Comparison of ENCODE assay signal across 8 mouse cellular contexts in the genomic region with DNA sequence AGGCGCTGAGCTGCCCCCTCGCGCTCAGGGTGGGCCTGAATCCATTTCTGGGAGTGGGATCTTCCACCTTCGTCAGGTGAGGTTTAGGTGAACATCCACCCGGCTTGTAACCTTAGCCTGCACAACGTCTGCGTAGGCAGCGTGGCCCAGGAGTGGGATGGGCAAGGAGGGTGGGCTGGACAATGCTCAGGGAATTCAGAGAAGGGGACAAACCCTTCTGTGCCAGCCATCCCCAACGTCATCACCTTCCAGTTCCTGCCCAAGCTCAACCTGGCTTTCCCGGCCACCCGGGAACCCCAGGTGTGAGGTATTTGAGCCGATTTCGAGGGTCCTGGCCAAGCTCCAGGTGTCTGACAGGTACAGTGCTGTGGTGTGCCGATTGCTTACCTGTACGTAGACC. TPM values are rescaled to one million over a fixed set of nuclear protein-coding genes. Genes with fewer than 3 reads are reported as not detected.
DNase-seq lines count a peak whose midpoint lies in the region; ATAC-seq and TF ChIP-seq lines count a peak whose summit lies in the region.

No protein-coding gene starts in this region.

- H3K9me3 ChIP-seq in forebrain, embryonic 14.5 days (replicated peaks; ENCODE audit: control insufficient read depth, low read length) = no peaks in the 10 kb centered on the region
- no peaks in the 10 kb centered on the region for H3K9me3 ChIP-seq in liver, embryonic 16.5 days (replicated peaks; ENCODE audit: control insufficient read depth, low read length)

- TF ChIP-seq CTCF in left cerebral cortex, adult 2 months (IDR thresholded peaks at IDR 0.05) = no peak

- H3K9ac ChIP-seq in forebrain, embryonic 14.5 days (ENCODE audit: low read length) = peak overlapping the region; percentile 90
- H3K9ac ChIP-seq in liver, embryonic 16.5 days (ENCODE audit: low read depth, low read length) = peak overlapping the region; percentile 85

- intact Hi-C loops in left cerebral cortex, adult 2 months (cut with DNase I) = no loop called here

- no peaks in the 10 kb centered on the region for H3K27me3 ChIP-seq in forebrain, embryonic 14.5 days (replicated peaks; ENCODE audit: control insufficient read depth, insufficient read depth, low read length)
- no peaks in the 10 kb centered on the region for H3K27me3 ChIP-seq in liver, embryonic 16.5 days (ENCODE audit: control insufficient read depth, insufficient read depth, low read depth, low read length)

- peaks cover 41% of the 10 kb centered on the region for H3K36me3 ChIP-seq in forebrain, embryonic 14.5 days (ENCODE audit: control insufficient read depth, insufficient read depth, low read length)
- peaks cover 22% of the 10 kb centered on the region for H3K36me3 ChIP-seq in liver, embryonic 16.5 days (ENCODE audit: control insufficient read depth, insufficient read depth)

- H3K4me2 ChIP-seq in forebrain, embryonic 14.5 days (ENCODE audit: low read length) = peak overlapping the region; percentile 96
- peak overlapping the region; percentile 95 for H3K4me2 ChIP-seq in liver, embryonic 16.5 days (ENCODE audit: low read depth, low read length)

- peaks cover 8% of the 10 kb centered on the region for H3K4me1 ChIP-seq in forebrain, embryonic 14.5 days (ENCODE audit: control insufficient read depth, insufficient read depth, low read length)
- peaks cover 19% of the 10 kb centered on the region for H3K4me1 ChIP-seq in liver, embryonic 16.5 days (ENCODE audit: control insufficient read depth, low read depth, low read length)

- peak; percentile 30 for ATAC-seq in forebrain, embryonic 14.5 days
- ATAC-seq in liver, embryonic 16.5 days (ENCODE audit: low read depth) = peak; percentile 2; the same call in 1 of the 2 replicates

- peak overlapping the region; percentile 91 for H3K27ac ChIP-seq in left cerebral cortex, adult 2 months
- peak overlapping the region; percentile 78 for H3K27ac ChIP-seq in forebrain, embryonic 14.5 days (ENCODE audit: low read depth, low read length)
- peak overlapping the region; percentile 76 for H3K27ac ChIP-seq in liver, embryonic 16.5 days (ENCODE audit: low read length)

- peak overlapping the region; percentile 73 for H3K4me3 ChIP-seq in left cerebral cortex, adult 2 months
- peak overlapping the region; percentile 86 for H3K4me3 ChIP-seq in forebrain, embryonic 14.5 days (ENCODE audit: low read depth, low read length)
- H3K4me3 ChIP-seq in liver, embryonic 16.5 days (ENCODE audit: low read depth, low read length) = peak overlapping the region; percentile 84

- WGBS in forebrain, embryonic 14.5 days = 7% methylated on average over 15 of the region's 15 CpGs
- 4% methylated on average over 15 of the region's 15 CpGs for WGBS in liver, embryonic 16.5 days (ENCODE audit: insufficient replicate concordance)

- no peak for DNase-seq in left cerebral cortex, adult 2 months (ENCODE audit: extremely low spot score in 1 of 2, low spot score in 2 of 2)
- DNase-seq in left cerebral cortex, adult 9 months (ENCODE audit: low spot score in 2 of 2) = no peak
- DNase-seq in cerebellum, adult 11-12 months = peak; percentile 71
- DNase-seq in forebrain, embryonic 14.5 days (ENCODE audit: low spot score) = no peak
- no peak for DNase-seq in frontal cortex, adult 2 months (ENCODE audit: extremely low spot score in 1 of 2, low spot score in 1 of 2)
- DNase-seq in adipocyte (ENCODE audit: low spot score) = no peak
- no peak for DNase-seq in spleen, postnatal 10 days (ENCODE audit: low spot score in 2 of 2)

RNA-seq across cellular contexts. Expression of gene Hyou1, which starts 0.6 kb away (rescaled TPM):
- 100 to 1,000 TPM; 127 to 139 TPM for total RNA-seq in left cerebral cortex, adult 2 months (2021)
- polyA plus RNA-seq in forebrain, embryonic 14.5 days (2014; fragmentation: Nextera tagmentation; extraction: Ambion mirVana) = 17.8 and 27.2 TPM in 2 replicates
- 14.3 and 14.5 TPM in 2 replicates for polyA plus RNA-seq in liver, embryonic 16.5 days (2015; fragmentation: Nextera tagmentation; extraction: Ambion mirVana)
- 51.3 and 54.5 TPM in 2 replicates for polyA plus RNA-seq in frontal cortex, adult 2 months (2012; rRNA removed)

RNA-seq across cellular contexts. Expression of gene Slc37a4, which starts 16.8 kb away (rescaled TPM):
- total RNA-seq in left cerebral cortex, adult 2 months (2021) = 10 to 100 TPM; 25.3 to 28.4 TPM
- polyA plus RNA-seq in forebrain, embryonic 14.5 days (2014; fragmentation: Nextera tagmentation; extraction: Ambion mirVana) = 39.5 and 42.0 TPM in 2 replicates
- 65.1 and 81.4 TPM in 2 replicates for polyA plus RNA-seq in liver, embryonic 16.5 days (2015; fragmentation: Nextera tagmentation; extraction: Ambion mirVana)
- polyA plus RNA-seq in frontal cortex, adult 2 months (2012; rRNA removed) = 43.3 and 46.9 TPM in 2 replicates

RNA-seq across cellular contexts. Expression of gene Vps11, which starts 18.4 kb away (rescaled TPM):
- total RNA-seq in left cerebral cortex, adult 2 months (2021) = 10 to 100 TPM; 52.1 to 53.1 TPM
- polyA plus RNA-seq in forebrain, embryonic 14.5 days (2014; fragmentation: Nextera tagmentation; extraction: Ambion mirVana) = 33.3 and 33.8 TPM in 2 replicates
- 14.3 and 14.4 TPM in 2 replicates for polyA plus RNA-seq in liver, embryonic 16.5 days (2015; fragmentation: Nextera tagmentation; extraction: Ambion mirVana)
- polyA plus RNA-seq in frontal cortex, adult 2 months (2012; rRNA removed) = 44.1 and 47.2 TPM in 2 replicates

RNA-seq across cellular contexts. Expression of gene Rps25, which starts 27.1 kb away (rescaled TPM):
- total RNA-seq in left cerebral cortex, adult 2 months (2021) = 100 to 1,000 TPM; 644 to 664 TPM
- polyA plus RNA-seq in forebrain, embryonic 14.5 days (2014; fragmentation: Nextera tagmentation; extraction: Ambion mirVana) = 1,391 and 1,749 TPM in 2 replicates
- 791 and 928 TPM in 2 replicates for polyA plus RNA-seq in liver, embryonic 16.5 days (2015; fragmentation: Nextera tagmentation; extraction: Ambion mirVana)
- polyA plus RNA-seq in frontal cortex, adult 2 months (2012; rRNA removed) = 510 and 649 TPM in 2 replicates

RNA-seq across cellular contexts. Expression of gene Trappc4, which starts 27.5 kb away (rescaled TPM):
- 10 to 100 TPM; 66.8 to 70.2 TPM for total RNA-seq in left cerebral cortex, adult 2 months (2021)
- polyA plus RNA-seq in forebrain, embryonic 14.5 days (2014; fragmentation: Nextera tagmentation; extraction: Ambion mirVana) = 327 and 347 TPM in 2 replicates
- 42.8 and 46.3 TPM in 2 replicates for polyA plus RNA-seq in liver, embryonic 16.5 days (2015; fragmentation: Nextera tagmentation; extraction: Ambion mirVana)
- 86.4 and 86.9 TPM in 2 replicates for polyA plus RNA-seq in frontal cortex, adult 2 months (2012; rRNA removed)
